Mouse (Mus musculus) layer of hippocampus, postnatal 25 days (tissue): ENCODE measurements at regions not wholly inside any gene's neighbourhood (a gene's known extent, or its start where the extent isn't known, plus 50 kb on each side); places are given as distances from the start of the nearest gene placed in this dataset.

Source experiments
- DNase-seq, 2 experiments: peaks; one replicate each; pipeline ENCODE4 v3.0.0; 2022; ENCODE audit warnings: mixed read lengths in 2 of 2, low spot score in 1 of 2; ENCODE audit errors: extremely low spot score in 1 of 2

- DNase-seq, result no peak
Observed at GRCm38 (mm10) chr8:10871451-10871850, 136.8 kb downstream of the Irs2 start.

GRCm38 (mm10) chr8:10870423-10871055 lies 137.7 kb downstream of the Irs2 start:
- DNase-seq, result peak in 1 of 2 experiments; percentile 37

- DNase-seq, result no peak
Observed at GRCm38 (mm10) chr8:10869866-10870265, 138.4 kb downstream of the Irs2 start.

- no peak for DNase-seq
Observed at GRCm38 (mm10) chr8:10866696-10867395, 141.4 kb downstream of the Irs2 start.

GRCm38 (mm10) chr8:10865941-10866513 lies 142.2 kb downstream of the Irs2 start:
- no peak for DNase-seq

GRCm38 (mm10) chr8:10865415-10865821 lies 142.8 kb downstream of the Irs2 start:
- no peak for DNase-seq

GRCm38 (mm10) chr8:10862442-10862841 lies 145.8 kb downstream of the Irs2 start:
- DNase-seq, result no peak

GRCm38 (mm10) chr8:10860810-10861209 lies 147.4 kb downstream of the Irs2 start:
- DNase-seq, result no peak

- DNase-seq, result no peak
Observed at GRCm38 (mm10) chr8:10857874-10858273, 150.4 kb downstream of the Irs2 start.

- no peak for DNase-seq
Observed at GRCm38 (mm10) chr8:10856996-10857720, 151.1 kb downstream of the Irs2 start.

GRCm38 (mm10) chr8:10855696-10856095 lies 152.6 kb downstream of the Irs2 start:
- no peak for DNase-seq

GRCm38 (mm10) chr8:10855131-10855530 lies 153.1 kb downstream of the Irs2 start:
- no peak for DNase-seq

GRCm38 (mm10) chr8:10854600-10854999 lies 153.7 kb downstream of the Irs2 start:
- DNase-seq, result no peak

GRCm38 (mm10) chr8:10853901-10854300 lies 154.4 kb downstream of the Irs2 start:
- DNase-seq, result no peak

- no peak for DNase-seq
Observed at GRCm38 (mm10) chr8:10849916-10850315, 158.3 kb downstream of the Irs2 start.

- DNase-seq, result no peak
Observed at GRCm38 (mm10) chr8:10845607-10846006, 162.7 kb downstream of the Irs2 start.

GRCm38 (mm10) chr8:10840853-10841531 lies 167.3 kb downstream of the Irs2 start:
- no peak for DNase-seq

GRCm38 (mm10) chr8:10840044-10840443 lies 168.2 kb downstream of the Irs2 start:
- no peak for DNase-seq

GRCm38 (mm10) chr8:10835054-10835453 lies 173.2 kb downstream of the Irs2 start:
- no peak for DNase-seq

GRCm38 (mm10) chr8:10831864-10832263 lies 176.4 kb downstream of the Irs2 start:
- no peak for DNase-seq

- no peak for DNase-seq
Observed at GRCm38 (mm10) chr8:10831277-10831676, 177.0 kb downstream of the Irs2 start.
